Mouse (Mus musculus) heart, postnatal 14 days (tissue): ENCODE measurements around the gene Det1. TPM values are rescaled to one million over a fixed set of nuclear protein-coding genes. Genes with fewer than 3 reads are reported as not detected.

ENCODE experiments used
- DNase-seq, 2 experiments: peaks; one replicate each; pipeline ENCODE4 v3.0.0; 2021 to 2022
- intact Hi-C: fragments of 180-260 bp; cut with DNase I; formaldehyde crosslinking; loops from one replicate; pipeline ENCODE4 v1.15.1; 2025
- microRNA-seq, 2 experiments: library from miRNA; unstranded; fragments of <30 nt; microRNA quantifications; one replicate each; pipeline ENCODE4 v1.2.0; 2021 to 2022
- total RNA-seq, 2 experiments: library from RNA; stranded (reverse); gene quantifications; 2 replicates each; pipeline ENCODE4 v1.2.3; 2021

Gene Det1
- total RNA-seq, 2 experiments from 2014 or later: 8.6 to 9.9 TPM

GRCm38 (mm10) chr7:78793895-78794570 lies 53.0 kb downstream of the Det1 start:
- DNase-seq: no peak
- intact Hi-C loops: loop anchor here (2.0 to 10.0 kb wide), 2 partner anchors 53 to 291 kb away; partner anchors contain the start of gene Det1

DNA sequence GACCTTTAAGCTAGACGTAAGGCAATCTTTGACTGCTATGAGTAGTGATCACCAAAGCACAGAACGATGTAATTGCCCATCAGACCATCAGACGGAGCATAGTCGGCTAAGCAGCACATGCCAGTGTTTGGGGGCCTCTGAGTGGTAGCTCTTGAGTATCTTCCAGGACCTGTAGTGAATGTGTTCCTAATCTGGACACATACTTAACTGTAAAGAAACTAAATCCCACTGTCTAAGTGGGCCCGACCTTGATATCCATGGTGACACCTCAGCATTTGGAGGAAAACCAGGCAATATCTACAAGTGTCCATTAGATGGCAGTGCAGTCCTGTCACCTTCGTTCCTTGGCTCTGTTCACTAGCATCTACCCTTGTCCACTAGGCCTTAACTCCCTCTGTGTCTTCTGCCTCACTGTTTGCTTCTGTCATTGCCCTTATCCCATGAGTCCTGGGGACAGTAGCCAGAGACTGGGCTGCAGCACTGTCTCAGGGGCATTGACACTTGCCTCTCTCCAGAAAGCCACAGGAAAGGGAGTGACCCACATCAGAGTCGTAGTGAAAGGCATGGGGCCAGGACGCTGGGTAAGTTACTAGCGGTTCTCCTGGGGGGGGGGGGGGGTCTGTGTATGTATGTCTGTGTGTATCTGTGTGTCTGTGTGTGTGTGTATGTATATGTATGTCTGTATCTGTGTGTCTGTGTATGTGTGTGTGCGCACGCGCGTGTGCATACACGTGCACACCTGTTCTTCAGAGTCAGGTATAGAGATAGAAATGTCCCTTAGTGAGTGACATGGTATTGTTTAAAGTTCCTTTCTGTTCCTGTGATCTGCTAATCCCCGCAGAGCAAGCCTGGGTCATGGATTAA lies 55.5 kb downstream of the Det1 start:
- DNase-seq: peak; percentile 44 to 62
- intact Hi-C loops: loop anchor here (1.0 to 10.0 kb wide), 3 partner anchors 55 to 293 kb away; partner anchors contain the start of gene Det1

- intact Hi-C loops: no loop called here
- DNase-seq: no peak
Measured at GRCm38 (mm10) chr7:78787793-78788380, 59.2 kb downstream of the Det1 start.

- intact Hi-C loops: no loop called here
- DNase-seq: no peak
Measured at GRCm38 (mm10) chr7:78785906-78786305, 61.2 kb downstream of the Det1 start.

DNA sequence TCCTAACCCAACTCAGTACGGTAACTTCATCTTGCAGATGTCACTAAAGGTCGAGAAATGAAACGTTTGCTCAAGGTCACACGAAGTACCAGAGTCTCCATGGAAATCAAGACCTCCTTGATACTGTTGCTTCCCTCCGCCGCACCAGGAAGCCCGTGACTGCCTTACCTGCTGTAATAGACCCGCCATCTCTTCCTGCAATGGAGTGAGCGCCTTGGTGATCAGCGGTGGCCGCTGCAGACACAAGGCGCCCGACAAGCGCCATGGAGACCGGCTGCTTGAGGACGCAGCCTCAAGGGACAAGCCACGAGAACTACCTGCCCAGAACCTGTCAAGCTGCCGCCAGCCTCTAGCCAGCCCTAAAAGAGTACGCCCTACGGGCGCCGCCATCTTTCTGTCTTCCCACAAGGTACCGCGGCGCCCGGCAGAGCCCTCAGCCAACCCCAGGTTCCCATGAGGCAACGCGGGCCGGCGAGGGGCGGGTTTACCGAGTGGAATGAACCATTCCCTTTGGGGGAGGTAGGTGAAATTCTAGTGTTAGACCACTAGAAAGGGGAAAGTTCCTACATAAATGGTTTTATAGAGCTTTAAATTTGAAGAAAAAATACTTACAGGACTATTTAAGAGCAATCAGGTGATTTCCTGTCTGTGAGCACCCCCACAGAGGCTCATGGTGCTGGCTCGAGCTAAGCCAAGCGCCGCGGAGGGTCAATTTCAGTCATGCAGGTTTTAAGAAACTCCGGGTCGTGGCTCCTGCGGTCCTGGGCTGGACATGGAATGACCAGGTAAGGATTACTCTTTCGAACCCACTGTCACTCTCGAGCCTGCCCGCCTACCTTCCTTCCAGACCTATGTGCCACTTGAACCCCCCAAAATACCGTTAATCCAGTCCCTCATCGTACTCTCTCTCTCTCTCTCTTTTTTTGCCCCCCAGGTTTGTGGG lies 64.2 kb downstream of the Det1 start, which contains the start of the genes Mrps11 and Mrpl46:
Gene Mrps11 (plus strand): TSS at position 481 of the 943 bp plus-strand sequence.
Gene Mrpl46 (minus strand): TSS at position 893 of the 943 bp plus-strand sequence.
- intact Hi-C loops: no loop called here

GRCm38 (mm10) chr7:78778741-78779140 lies 68.3 kb downstream of the Det1 start:
- no peak for DNase-seq
- intact Hi-C loops: no loop called here

More for the DNA sequence above, 64.2 kb downstream of the Det1 start, which contains the start of the genes Mrps11 and Mrpl46:
- peak; percentile 88 to 90 for DNase-seq

Small RNA genes lying within 50 kb of the gene (microRNA-seq; reads per million reads assigned to microRNA genes)
- 2.4 to 342 reads per million in 2 experiments for gene Mir7-2

Other genes with a start within 250 kb of the Det1 start
- 1 to 10 TPM; 2.5 to 3.5 TPM for gene Ntrk3, start 109.3 kb downstream of the Det1 start, total RNA-seq
- 10 to 100 TPM; 45.1 to 46.0 TPM for gene Mrps11, start 64.1 kb downstream of the Det1 start, total RNA-seq
- gene Mrpl46, start 63.7 kb downstream of the Det1 start, total RNA-seq: 10 to 100 TPM; 42.8 to 48.3 TPM
- 10 to 100 TPM; 25.8 to 29.4 TPM for gene Aen, start 48.6 kb upstream of the Det1 start, total RNA-seq
- gene Isg20, start 66.2 kb upstream of the Det1 start, total RNA-seq: 10 to 100 TPM; 21.5 to 23.6 TPM
- under 1 TPM; 0.60 to 0.93 TPM for gene Acan, start 206.2 kb upstream of the Det1 start, total RNA-seq